Mouse (Mus musculus) brain, embryonic 14.5 days (tissue): Measurements from ENCODE around the gene Slc16a11.

Source experiments
- CTCF ChIP-seq: fragments of 200-500 bp; IDR thresholded peaks from 2 replicates; pipeline ENCODE4 v1.5.1; 2012; ENCODE audit warnings: inconsistent platforms, mild to moderate bottlenecking, moderate library complexity, borderline replicate concordance; ENCODE audit not compliant: insufficient read depth, insufficient read length; ENCODE audit errors: extremely low read depth
- POLR2A ChIP-seq: fragments of 200-500 bp; IDR thresholded peaks from 2 replicates; pipeline ENCODE4 v1.6.1; 2012; ENCODE audit warnings: mild to moderate bottlenecking, inconsistent platforms, borderline replicate concordance; ENCODE audit not compliant: poor library complexity, insufficient read depth, insufficient read length, severe bottlenecking; ENCODE audit errors: extremely low read depth

- no peak for TF ChIP-seq CTCF
- no peak for TF ChIP-seq POLR2A
Measured at GRCm38 (mm10) chr11:70214191-70214855, 1.8 kb downstream of the Slc16a11 start.
